Mouse (Mus musculus) T-cell, adult 2 months (primary cell): Measurements from ENCODE around the gene Vmn1r27.

Experiments used
- DNase-seq: peaks from one replicate; pipeline ENCODE4 v3.0.0; 2022; ENCODE audit warnings: low spot score

The Vmn1r27 gene

DNA sequence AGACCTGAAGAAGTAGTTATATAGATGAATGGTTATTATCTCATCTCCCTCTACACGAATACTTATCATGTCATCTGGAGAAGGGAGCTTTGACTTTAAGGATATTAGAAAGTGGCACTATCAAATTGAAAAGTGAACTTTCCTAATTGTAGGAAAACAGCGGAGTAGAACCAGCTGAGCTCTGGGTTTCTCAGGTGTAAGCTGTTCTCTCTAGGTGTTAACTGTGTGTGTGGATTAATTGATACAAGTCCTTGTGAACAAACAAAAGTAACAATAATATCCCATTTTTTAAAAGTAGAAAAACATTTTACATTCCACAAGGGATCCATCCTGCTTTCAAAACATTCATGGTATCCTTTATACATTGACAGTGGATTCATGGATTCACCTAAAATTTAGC, at the start of gene Vmn1r27:
TSS of gene Vmn1r27 (minus strand) at position 101 of the 400 bp plus-strand sequence.
- no peak for DNase-seq

DNA sequence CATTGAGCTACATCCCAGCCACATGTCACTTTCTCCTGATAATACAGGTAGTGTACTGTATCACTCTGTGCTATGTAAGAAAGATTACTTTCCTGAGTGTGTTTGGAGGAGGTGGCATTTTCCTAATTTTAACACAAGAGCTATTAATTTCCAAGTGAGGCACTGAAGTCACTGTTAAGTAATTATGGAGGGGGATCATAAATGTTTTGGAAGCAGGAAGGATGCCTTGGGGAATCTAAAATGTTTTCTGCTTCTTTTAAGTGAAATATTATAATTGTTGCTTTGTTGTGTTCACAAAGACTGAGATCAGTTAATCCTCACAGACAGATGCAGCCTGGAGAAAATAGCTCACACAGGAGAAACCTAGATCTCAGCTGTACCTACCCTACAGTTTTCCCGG, 43.1 kb upstream of the Vmn1r27 start, which contains the start of gene Vmn1r28:
TSS of gene Vmn1r28 (plus strand) at position 301 of the 400 bp plus-strand sequence.
- DNase-seq = no peak

DNA sequence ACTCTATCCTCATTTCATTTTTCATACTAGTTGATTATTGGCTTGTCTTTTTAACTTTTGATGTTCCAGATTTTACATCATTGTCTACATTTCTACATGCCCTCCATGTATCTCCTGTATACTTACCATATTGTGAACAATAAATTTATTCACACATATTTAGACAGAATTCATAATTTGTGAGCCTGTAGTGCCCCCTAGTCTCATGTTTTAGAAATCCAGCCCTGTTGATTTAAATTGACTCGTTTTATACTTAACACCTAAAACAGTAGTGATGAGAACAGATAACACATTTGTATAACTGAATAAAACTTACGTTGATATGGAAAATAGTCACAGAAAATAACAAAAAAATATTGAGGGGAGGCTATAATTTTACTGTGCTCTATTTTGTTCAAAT, 2.5 kb downstream of the Vmn1r27 start:
- no peak for DNase-seq
